Mouse (Mus musculus) spleen, adult 2 months (tissue): ENCODE results near the gene Npr2.

Source experiments
- CTCF ChIP-seq: fragments of 200-500 bp; IDR thresholded peaks from 2 replicates; pipeline ENCODE4 v1.5.1; 2011; ENCODE audit warnings: mild to moderate bottlenecking, inconsistent platforms; ENCODE audit not compliant: insufficient read depth, insufficient read length, insufficient replicate concordance; ENCODE audit errors: extremely low read depth
- POLR2A ChIP-seq: fragments of 200-500 bp; IDR thresholded peaks from 2 replicates; pipeline ENCODE4 v1.6.1; 2011; ENCODE audit warnings: low read depth, low read length, inconsistent platforms

- TF ChIP-seq CTCF: peak; percentile 60; the same call in 1 of the 2 replicates
- no peak for TF ChIP-seq POLR2A
Measured at GRCm38 (mm10) chr4:43630030-43630581, 1.6 kb upstream of the Npr2 start.
